Mouse (Mus musculus) neural tube, embryonic 11.5 days (tissue): ENCODE data around the gene Slitrk5. TPM values are rescaled to one million over a fixed set of nuclear protein-coding genes. Genes with fewer than 3 reads are reported as not detected.
A peak's percentile ranks its signal among the peaks of the same experiment; 100 is the strongest.

Source experiments
- ATAC-seq: fragments of 200-750 bp; cut with Nextera tagmentation; 2 replicates; pipeline ENCODE4 v1.8.0; 2017; ENCODE audit warnings: moderate number of reproducible peaks, mild to moderate bottlenecking, moderate TSS enrichment, moderate library complexity; ENCODE audit not compliant: insufficient read depth, low FRiP score, low TSS enrichment
- DNase-seq: peaks from one replicate; pipeline ENCODE4 v3.0.0-alpha.2; 2015; ENCODE audit warnings: low spot score
- H3K27ac ChIP-seq: fragments of 300-500 bp; sonication (generic); 2 replicates; pipeline ENCODE4 v1.5.1; 2014; ENCODE audit warnings: low read depth, mild to moderate bottlenecking, low read length
- H3K27me3 ChIP-seq: fragments of 300-500 bp; sonication (generic); 2 replicates; pipeline ENCODE4 v1.6.1; 2014; ENCODE audit warnings: mild to moderate bottlenecking, low read length, mixed read lengths; ENCODE audit not compliant: control insufficient read depth, insufficient read depth
- H3K36me3 ChIP-seq: fragments of 300-500 bp; sonication (generic); 2 replicates; pipeline ENCODE4 v1.6.1; 2014; ENCODE audit warnings: mild to moderate bottlenecking, low read length, moderate library complexity, mixed read lengths; ENCODE audit not compliant: control insufficient read depth, insufficient read depth
- H3K4me1 ChIP-seq: fragments of 300-500 bp; sonication (generic); 2 replicates; pipeline ENCODE4 v1.6.1; 2014; ENCODE audit warnings: low read length, mixed read lengths; ENCODE audit not compliant: control insufficient read depth, insufficient read depth
- H3K4me2 ChIP-seq: fragments of 300-500 bp; sonication (generic); 2 replicates; pipeline ENCODE4 v1.6.1; 2014; ENCODE audit warnings: low read depth, mild to moderate bottlenecking, moderate library complexity
- H3K4me3 ChIP-seq: fragments of 300-500 bp; sonication (generic); 2 replicates; pipeline ENCODE4 v1.5.1; 2014; ENCODE audit warnings: low read depth, low read length
- H3K9ac ChIP-seq: fragments of 300-500 bp; sonication (generic); 2 replicates; pipeline ENCODE4 v1.6.1; 2014; ENCODE audit warnings: mild to moderate bottlenecking, low read length
- H3K9me3 ChIP-seq: fragments of 300-500 bp; sonication (generic); 2 replicates; pipeline ENCODE4 v1.6.1; 2016; ENCODE audit warnings: low read length; ENCODE audit not compliant: control insufficient read depth
- WGBS: fragments of 180-500 bp; shearing (Covaris S2); extraction: QIAGEN DNeasy Blood & Tissue Kit; methylation state at CpG from one replicate; pipeline ENCODE4 v1.1.7; 2014; 5-methylcytosine and 5-hydroxymethylcytosine counted together
- polyA plus RNA-seq: library from polyadenylated mRNA; unstranded; fragments of >200 nt; fragmentation: Nextera tagmentation; extraction: Ambion mirVana; gene quantifications from 2 replicates; pipeline ENCODE4 v1.2.1, GENCODE M21; 2014

Gene Slitrk5
- 18.9 and 19.4 TPM in 2 replicates for polyA plus RNA-seq

GRCm38 (mm10) chr14:111674664-111675147 lies at the start of gene Slitrk5:
TSS of gene Slitrk5 (plus strand) at chr14:111675097.
- no peaks in the 10 kb centered on the region for H3K36me3 ChIP-seq
- peak; percentile 63 for ATAC-seq
- no peaks in the 10 kb centered on the region for H3K27me3 ChIP-seq
- under 1% methylated on average over 22 of the region's 22 CpGs for WGBS
- peak within 1 kb of the TSS; percentile 91 for H3K27ac ChIP-seq
- H3K9ac ChIP-seq, result peak within 1 kb of the TSS; percentile 95
- peak; percentile 94 for DNase-seq
- peak within 1 kb of the TSS; percentile 67 for H3K4me3 ChIP-seq
- H3K4me1 ChIP-seq, result 0 out of 2 replicates have a peak, but pooled peaks cover 5% of the 10 kb centered on the region
- peak within 1 kb of the TSS; percentile 62 for H3K4me2 ChIP-seq
- H3K9me3 ChIP-seq, result no peaks in the 10 kb centered on the region

- Histone ChIP-seq H3K9me3 (no peaks in the 10 kb centered on the region), H3K9ac (no peak overlapping the region), H3K4me3 (no peak overlapping the region), H3K36me3 (no peaks in the 10 kb centered on the region), H3K4me2 (no peak overlapping the region), H3K27ac (no peak overlapping the region), H3K27me3 (no peaks in the 10 kb centered on the region), H3K4me1 (0 out of 2 replicates have a peak, but pooled peaks cover 5% of the 10 kb centered on the region)
- WGBS, result 51% methylated on average over 1 of the region's 1 CpGs
- no peak for DNase-seq
- no peak for ATAC-seq
Observed at GRCm38 (mm10) chr14:111672942-111673341, 2.0 kb upstream of the Slitrk5 start.

- peak; percentile 75 for ATAC-seq
- H3K27ac ChIP-seq, result peak overlapping the region; percentile 91
- 0 out of 2 replicates have a peak, but pooled peaks cover 6% of the 10 kb centered on the region for H3K4me1 ChIP-seq
- DNase-seq, result peak; percentile 83
- H3K4me3 ChIP-seq, result peak overlapping the region; percentile 67
- H3K4me2 ChIP-seq, result peak overlapping the region; percentile 62
- H3K36me3 ChIP-seq, result no peaks in the 10 kb centered on the region
- WGBS, result under 1% methylated on average over 62 of the region's 94 CpGs
- no peaks in the 10 kb centered on the region for H3K27me3 ChIP-seq
- H3K9ac ChIP-seq, result peak overlapping the region; percentile 95
- no peaks in the 10 kb centered on the region for H3K9me3 ChIP-seq
Observed at GRCm38 (mm10) chr14:111675211-111676165, 591 bp downstream of the Slitrk5 start.

DNA sequence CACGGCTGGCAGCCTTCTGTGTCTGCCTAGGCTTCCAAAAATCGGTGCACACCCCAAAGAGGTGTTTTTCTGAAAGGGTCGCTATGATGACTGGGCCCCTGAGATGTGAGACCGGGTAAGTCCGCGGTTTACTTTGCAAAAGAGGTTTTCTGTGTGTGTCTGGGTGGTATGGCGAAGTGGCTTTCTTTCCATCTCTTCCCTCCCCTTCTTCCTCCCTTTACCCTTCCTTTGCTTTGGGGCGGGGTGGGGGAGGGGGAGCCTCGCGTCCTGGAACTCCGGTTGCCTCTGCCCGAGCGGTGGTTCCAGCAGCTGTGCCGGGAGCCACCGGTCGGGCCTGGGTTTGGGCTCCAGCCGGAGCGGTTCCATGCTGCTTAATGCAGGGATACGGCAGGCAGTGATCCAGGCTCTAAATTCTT lies 1.3 kb downstream of the Slitrk5 start:
- Histone ChIP-seq H3K4me2 (peak overlapping the region; percentile 62), H3K36me3 (no peaks in the 10 kb centered on the region), H3K27me3 (no peaks in the 10 kb centered on the region), H3K4me3 (peak overlapping the region; percentile 67), H3K9ac (peak overlapping the region; percentile 95), H3K9me3 (no peaks in the 10 kb centered on the region), H3K4me1 (0 out of 2 replicates have a peak, but pooled peaks cover 9% of the 10 kb centered on the region), H3K27ac (peak overlapping the region; percentile 91)
- WGBS, result 0% methylated on average over 19 of the region's 19 CpGs
- DNase-seq (peak; percentile 75), ATAC-seq (peak; percentile 64)

DNA sequence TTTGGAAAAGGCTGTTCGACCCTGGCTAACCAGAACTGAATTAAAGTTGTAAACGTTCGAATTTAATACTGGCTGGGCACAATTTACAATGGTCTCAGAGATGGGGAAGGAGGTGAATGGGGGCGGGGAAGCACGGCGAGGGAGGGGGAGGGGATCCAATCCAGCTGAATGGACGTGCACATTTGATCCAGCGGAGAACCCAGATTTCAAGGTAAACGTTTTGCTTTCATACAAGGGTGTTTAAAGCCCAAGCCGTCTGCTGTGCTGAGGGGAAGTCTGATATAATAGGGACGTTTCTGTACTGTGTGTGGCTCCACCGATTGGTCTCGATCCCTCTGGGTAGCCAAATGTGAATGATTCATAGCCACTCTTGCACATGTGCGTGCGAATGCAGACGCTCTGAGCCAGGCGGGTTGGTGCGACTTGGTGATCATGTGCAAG lies 2.0 kb downstream of the Slitrk5 start:
- WGBS, result 0% methylated on average over 18 of the region's 18 CpGs
- Histone ChIP-seq H3K4me3 (peak overlapping the region; percentile 67), H3K4me1 (peaks cover 10% of the 10 kb centered on the region; the same call in 1 of the 2 replicates), H3K27me3 (no peaks in the 10 kb centered on the region), H3K9ac (peak overlapping the region; percentile 95), H3K27ac (peak overlapping the region; percentile 91; the same call in 1 of the 2 replicates), H3K4me2 (peak overlapping the region; percentile 62), H3K36me3 (no peaks in the 10 kb centered on the region), H3K9me3 (no peaks in the 10 kb centered on the region)
- DNase-seq (peak; percentile 62), ATAC-seq (0 out of 2 replicates have a peak, but pooled peaks have one; percentile 8)

GRCm38 (mm10) chr14:111677361-111678070 lies 2.6 kb downstream of the Slitrk5 start:
- H3K4me3 ChIP-seq, result peak overlapping the region; percentile 67
- 0 out of 2 replicates have a peak overlapping the region, but pooled peaks have one; percentile 91 for H3K27ac ChIP-seq
- no peaks in the 10 kb centered on the region for H3K36me3 ChIP-seq
- 3% methylated on average over 17 of the region's 17 CpGs for WGBS
- peak overlapping the region; percentile 62 for H3K4me2 ChIP-seq
- H3K9me3 ChIP-seq, result no peaks in the 10 kb centered on the region
- H3K4me1 ChIP-seq, result peaks cover 11% of the 10 kb centered on the region; the same call in 1 of the 2 replicates
- 0 out of 2 replicates have a peak overlapping the region, but pooled peaks have one; percentile 95 for H3K9ac ChIP-seq
- peak; percentile 37 for DNase-seq
- no peaks in the 10 kb centered on the region for H3K27me3 ChIP-seq
- ATAC-seq, result no peak

DNA sequence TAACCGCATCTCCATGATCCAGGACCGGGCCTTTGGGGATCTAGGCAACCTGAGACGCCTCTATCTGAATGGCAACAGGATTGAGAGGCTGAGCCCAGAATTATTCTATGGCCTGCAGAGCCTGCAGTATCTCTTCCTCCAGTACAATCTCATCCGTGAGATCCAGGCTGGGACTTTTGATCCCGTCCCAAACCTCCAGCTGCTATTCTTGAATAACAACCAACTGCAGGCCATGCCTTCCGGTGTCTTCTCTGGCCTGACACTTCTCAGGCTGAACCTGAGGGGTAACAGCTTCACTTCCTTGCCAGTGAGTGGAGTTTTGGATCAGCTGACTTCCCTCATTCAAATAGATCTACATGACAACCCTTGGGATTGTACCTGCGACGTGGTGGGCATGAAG lies 5.4 kb downstream of the Slitrk5 start:
- no peak for DNase-seq
- H3K9me3 ChIP-seq, result no peaks in the 10 kb centered on the region
- no peak for ATAC-seq
- H3K27ac ChIP-seq, result no peak overlapping the region
- no peak overlapping the region; the same call in 1 of the 2 replicates for H3K4me2 ChIP-seq
- no peak overlapping the region for H3K4me3 ChIP-seq
- WGBS, result 67% methylated on average over 8 of the region's 8 CpGs
- H3K4me1 ChIP-seq, result peaks cover 11% of the 10 kb centered on the region; the same call in 1 of the 2 replicates
- H3K36me3 ChIP-seq, result no peaks in the 10 kb centered on the region
- no peak overlapping the region for H3K9ac ChIP-seq
- no peaks in the 10 kb centered on the region for H3K27me3 ChIP-seq

DNA sequence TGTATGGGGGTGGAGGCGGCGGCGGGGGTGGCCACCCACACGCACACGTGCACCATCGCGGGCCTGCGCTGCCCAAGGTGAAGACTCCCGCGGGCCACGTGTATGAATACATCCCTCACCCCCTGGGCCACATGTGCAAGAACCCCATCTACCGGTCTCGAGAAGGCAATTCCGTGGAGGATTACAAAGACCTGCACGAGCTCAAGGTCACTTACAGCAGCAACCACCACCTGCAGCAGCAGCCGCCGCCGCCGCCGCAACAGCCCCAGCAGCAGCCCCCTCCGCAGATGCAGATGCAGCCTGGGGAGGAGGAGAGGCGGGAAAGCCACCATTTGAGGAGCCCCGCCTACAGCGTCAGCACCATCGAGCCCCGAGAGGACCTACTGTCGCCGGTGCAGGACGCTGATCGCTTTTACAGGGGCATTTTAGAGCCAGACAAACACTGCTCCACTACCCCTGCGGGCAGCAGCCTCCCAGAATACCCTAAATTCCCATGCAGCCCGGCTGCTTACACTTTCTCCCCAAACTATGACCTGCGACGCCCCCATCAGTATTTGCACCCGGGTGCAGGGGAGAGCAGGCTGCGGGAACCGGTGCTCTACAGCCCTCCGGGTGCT lies 6.3 kb downstream of the Slitrk5 start:
- Histone ChIP-seq H3K4me3 (peak overlapping the region; percentile 39), H3K4me2 (peak overlapping the region; percentile 87), H3K36me3 (no peaks in the 10 kb centered on the region), H3K9ac (peak overlapping the region; percentile 53), H3K9me3 (no peaks in the 10 kb centered on the region), H3K27me3 (no peaks in the 10 kb centered on the region), H3K27ac (no peak overlapping the region), H3K4me1 (peaks cover 11% of the 10 kb centered on the region; the same call in 1 of the 2 replicates)
- 2% methylated on average over 38 of the region's 38 CpGs for WGBS
- peak; percentile 67 for DNase-seq
- ATAC-seq, result peak; percentile 40; the same call in 1 of the 2 replicates
